Mouse (Mus musculus): ENCODE results near the gene Psg28. TPM values are rescaled to one million over a fixed set of nuclear protein-coding genes. Genes with fewer than 3 reads are reported as not detected.

Psg28 gene
- not detected for total RNA-seq (2023)

GRCm38 (mm10) chr7:18431941-18432340, at the start of gene Psg28:
TSS of gene Psg28 (minus strand) at chr7:18432041.

Other genes with a start within 250 kb of the Psg28 start
- not detected for gene Mill1, start 186.7 kb downstream of the Psg28 start, total RNA-seq (2023)
- gene Psg18, start 77.0 kb downstream of the Psg28 start, total RNA-seq (2023): not detected
- gene Psg26, start 52.1 kb upstream of the Psg28 start, total RNA-seq (2023): not detected
- not detected for gene Psg25, start 100.2 kb upstream of the Psg28 start, total RNA-seq (2023)
- not detected for gene Psg27, start 135.3 kb upstream of the Psg28 start, total RNA-seq (2023)
- gene Psg23, start 184.5 kb upstream of the Psg28 start, total RNA-seq (2023): 0.35 TPM
- gene Psg21, start 224.7 kb upstream of the Psg28 start, total RNA-seq (2023): not detected

Data from CD4-positive naive resting alpha-beta T cell, adult 57 days (primary cell).